Mouse (Mus musculus) monocyte, adult 2 months (primary cell): ENCODE results near the gene Ndufv3.

Experiments used
- DNase-seq, 2 experiments: peaks; one replicate each; pipeline ENCODE4 v3.0.0; 2022; ENCODE audit warnings: low spot score in 2 of 2, low read depth in 1 of 2

Gene Ndufv3

DNA sequence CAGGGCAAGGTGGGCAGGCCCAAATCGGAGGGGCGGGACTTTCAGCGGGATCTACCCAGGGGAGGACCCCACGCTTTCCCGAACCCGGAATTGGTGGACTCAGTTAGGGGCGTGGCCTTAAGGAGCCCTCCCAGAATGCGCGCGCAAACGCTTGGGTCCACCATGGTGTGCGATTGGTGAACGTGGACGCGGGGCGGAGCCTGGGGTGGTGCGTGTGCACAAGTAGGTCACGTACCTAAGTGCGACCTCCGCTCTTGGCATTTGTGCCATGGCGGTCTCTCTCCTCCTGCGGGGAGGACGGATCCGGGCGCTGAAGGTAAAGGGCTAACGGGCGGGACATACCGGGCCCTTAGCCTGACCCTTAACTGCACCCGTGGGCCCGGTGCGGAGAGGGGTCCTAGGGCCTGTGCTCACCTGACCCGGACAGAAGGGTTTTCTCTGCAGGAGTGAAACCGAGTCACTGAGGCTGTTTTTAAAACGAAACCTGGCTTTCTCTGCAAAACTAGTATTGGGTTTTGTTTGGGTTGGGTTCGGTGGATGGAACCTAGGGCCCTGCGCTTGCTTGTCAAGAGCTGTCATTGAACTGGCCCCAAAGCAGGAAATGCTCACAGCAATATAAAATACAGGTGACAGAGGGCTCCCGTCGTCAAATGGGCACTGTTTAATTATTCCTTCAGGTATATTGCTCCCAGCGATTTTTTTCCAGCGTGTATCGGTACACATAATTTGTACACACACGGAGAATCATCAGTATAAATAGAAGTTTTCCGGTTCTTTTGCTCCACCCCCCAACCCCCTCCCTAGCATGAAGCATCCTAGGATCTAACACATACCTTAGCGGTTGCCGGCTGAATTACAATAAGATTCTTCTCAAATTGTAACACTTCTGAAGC, at the start of gene Ndufv3, which contains the start of gene Wdr4:
Ndufv3 (plus strand) TSS at position 170 of the 893 bp plus-strand sequence.
Wdr4 (minus strand) TSS at position 35 of the 893 bp plus-strand sequence.
- DNase-seq = peak; percentile 97 to 98

DNA sequence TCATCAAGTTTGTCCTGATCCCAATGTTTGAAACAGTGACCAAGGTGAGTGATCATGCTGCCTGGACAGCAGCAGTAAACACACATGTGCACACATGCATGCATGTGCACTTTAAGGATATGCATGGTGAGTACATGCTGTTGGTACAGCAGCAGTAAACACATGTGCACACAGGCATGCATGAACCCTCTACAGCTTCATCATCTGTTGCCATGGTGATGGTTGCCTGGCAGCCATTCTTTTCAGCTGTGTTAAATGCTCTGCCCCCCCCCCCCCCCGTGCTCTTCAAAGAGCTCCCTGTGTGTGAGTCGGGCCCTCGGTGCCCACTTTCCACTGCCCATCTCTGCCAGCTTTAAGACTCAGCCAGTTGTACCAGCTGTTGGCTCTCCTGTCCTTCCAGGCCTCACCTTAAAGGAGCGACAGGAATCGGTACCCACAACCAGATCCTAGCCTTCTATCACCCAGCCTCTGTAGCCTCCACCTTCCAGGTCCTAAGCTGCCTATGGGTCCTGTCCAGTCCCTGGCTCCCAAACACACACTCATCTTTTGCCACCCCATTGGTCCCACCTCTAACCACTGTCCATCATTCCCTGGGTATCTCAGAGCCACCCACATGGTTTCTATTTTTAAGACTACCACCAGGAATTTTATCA, 49.0 kb upstream of the Ndufv3 start:
- no peak for DNase-seq

DNA sequence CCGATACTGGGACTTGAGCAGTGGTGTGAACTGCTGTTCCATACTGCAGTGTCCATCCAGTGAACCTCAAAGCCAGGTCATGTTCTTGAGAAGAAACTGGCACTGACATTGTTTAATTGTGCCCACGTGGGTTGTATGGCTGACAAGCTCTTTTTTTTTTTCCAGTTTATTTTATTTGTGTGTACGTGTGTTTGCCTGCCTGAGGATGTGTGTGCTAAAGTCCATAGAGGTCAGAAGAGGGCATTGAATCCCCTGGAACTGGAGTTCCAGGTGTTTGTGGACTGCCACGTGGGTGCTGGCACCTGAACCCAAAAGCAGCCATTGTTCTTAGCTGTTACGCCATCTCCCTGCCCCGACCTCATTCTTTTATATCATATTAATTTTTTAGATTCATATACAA, 45.5 kb upstream of the Ndufv3 start:
- no peak for DNase-seq

DNA sequence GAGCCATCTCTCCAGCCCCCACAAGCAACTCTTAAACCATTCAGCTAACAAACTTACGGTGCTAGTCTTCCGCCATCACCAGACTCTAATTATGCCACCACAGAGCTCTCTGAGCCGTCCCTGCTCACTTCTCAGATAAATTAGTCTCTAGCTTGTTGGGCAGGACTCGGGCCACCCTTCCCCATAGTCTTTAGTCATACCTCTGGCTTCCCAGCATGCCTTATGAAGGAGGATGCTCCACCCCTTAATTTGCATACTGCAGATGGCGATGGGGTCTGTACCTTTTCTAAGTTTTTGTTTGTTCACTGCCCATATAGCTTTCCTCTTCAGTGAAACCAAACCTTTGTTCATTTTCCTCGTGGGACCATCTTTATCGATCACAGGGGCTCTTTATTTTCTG, 41.3 kb upstream of the Ndufv3 start:
- no peak for DNase-seq

DNA sequence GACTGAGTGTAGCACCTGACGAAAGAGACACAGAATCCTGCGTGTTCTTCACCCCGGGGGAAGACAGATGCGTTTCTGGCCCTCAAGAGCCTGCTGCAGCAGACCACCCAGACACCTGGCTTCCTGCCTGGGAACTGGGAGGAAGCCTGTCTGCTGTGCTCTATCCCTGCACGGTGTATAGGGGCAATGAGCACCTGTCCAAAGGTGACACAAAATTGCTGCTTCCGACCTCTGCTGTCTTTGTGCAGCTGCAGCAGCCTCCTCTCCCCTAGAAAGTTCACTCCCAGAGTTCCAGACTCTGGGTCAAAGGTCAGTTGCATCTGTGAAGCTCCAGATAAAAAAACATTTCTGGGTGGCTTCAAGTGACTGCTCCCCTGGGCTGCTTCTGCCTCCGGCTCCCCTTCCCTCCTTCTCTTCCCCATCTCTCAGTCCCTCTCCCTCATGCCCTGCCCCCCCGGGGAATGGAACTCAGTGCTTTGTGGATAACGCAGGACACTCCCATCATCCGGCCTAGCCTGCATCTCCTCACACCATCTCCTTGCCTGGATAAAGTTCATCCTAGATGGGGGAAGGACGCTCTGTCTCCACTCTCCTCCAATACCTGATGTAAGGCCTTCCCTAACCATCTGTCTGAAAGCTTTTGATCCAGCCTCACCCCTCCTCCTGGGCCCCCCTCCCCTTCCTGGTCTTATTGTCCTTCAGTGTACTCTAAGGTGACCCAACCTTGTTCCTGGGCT, 40.6 kb upstream of the Ndufv3 start:
- no peak for DNase-seq

DNA sequence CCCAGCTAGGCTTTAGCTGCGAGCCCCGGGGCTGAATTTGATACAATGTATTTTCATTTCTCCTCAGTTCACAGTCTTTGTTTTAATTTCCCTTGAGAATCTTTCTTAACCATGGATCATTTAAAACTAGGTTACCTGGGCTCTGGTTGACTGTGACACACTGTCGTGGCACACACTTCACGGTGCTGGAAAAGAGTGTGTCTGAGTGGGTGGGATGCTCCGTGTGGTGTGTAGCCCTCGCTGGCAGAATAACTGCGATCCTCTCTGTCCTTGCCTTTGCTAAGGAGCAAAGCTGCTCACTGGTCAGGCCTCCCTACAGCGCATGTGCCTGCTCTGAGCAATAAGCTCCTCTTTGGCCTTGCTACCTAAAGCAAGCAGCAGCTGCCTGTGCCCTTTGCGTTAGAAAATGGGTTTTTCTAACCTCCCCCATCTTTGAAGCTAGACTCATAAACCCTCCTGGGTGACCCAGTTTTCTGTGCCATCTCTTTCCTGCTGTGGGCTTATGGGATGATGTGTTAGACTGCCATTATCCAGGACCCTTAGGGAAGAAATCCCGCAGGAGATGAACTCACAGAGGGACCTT, 33.2 kb upstream of the Ndufv3 start:
- no peak for DNase-seq

DNA sequence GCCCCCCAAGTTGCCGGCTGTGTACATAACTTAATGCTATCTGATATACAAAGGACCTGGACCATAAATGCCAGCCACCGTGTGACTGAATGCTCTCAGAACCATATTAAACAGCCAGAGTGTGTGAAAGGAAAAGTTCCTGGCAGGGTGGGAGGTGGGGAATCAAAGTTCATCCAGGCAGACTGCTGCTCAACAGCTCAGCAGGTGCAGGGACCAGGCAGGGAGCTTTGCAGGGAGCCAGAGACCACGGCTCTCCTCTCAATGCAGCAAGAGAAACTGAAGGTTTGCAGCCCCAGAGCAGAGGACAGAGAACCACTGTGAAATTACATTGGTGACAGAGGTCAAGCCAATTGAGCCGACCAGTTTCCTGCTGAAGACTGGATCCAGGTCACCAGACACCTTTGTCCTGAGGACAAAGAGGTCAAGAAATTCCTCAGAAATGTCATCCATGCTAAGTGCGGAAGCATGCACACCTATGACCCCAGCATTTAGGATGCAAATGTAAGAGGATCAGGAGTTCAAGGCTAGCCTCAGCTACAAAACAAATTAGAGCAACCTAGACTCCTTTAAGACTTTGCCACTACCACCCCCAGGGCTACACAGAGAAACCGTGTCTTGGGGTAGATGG, 32.4 kb upstream of the Ndufv3 start:
- no peak for DNase-seq

- DNase-seq = no peak
These were observed 28.6 kb upstream of the Ndufv3 start for GRCm38 (mm10) chr17:31491355-31491754.

GRCm38 (mm10) chr17:31492416-31492815, 27.5 kb upstream of the Ndufv3 start:
- peak; percentile 16 to 45 for DNase-seq

DNA sequence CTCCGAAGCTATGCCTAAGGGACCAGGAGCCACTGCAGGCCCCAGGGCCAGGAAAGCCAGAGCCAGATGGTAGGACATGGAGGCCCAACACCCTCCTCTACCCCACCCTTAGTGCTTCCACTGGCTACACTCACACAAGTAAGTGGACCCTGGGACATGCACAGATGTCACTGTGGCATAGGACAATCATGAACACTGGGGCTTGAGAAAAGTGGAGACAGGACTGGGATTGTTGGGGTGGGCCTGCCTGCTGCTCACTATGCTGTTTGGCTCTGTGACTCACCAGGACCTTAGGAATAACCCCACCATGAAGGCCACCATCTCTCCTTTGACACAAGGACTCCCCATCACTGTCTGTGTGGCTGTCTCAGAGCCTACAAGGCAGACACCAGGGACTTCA, 24.9 kb upstream of the Ndufv3 start:
- DNase-seq = no peak

DNA sequence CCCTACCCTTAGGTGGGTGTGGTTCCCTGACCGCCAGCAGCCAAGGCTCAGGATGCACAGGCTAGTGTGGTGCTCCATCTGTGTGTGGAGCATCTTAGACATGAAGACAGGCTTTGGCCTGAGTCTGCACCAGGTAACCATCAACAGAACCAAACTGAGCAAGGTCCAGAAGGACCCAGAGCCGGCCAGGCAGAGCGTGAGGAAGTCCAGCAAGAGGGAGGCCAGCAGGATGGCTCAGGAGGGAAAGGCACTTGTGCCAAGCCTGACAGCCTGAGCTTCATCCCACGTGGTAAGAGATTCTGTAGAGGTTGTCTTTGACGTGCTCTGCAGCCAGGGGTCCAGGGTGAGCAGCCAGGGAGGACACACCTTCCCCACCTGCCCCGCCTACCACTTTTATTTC, 22.2 kb upstream of the Ndufv3 start:
- DNase-seq = no peak

DNA sequence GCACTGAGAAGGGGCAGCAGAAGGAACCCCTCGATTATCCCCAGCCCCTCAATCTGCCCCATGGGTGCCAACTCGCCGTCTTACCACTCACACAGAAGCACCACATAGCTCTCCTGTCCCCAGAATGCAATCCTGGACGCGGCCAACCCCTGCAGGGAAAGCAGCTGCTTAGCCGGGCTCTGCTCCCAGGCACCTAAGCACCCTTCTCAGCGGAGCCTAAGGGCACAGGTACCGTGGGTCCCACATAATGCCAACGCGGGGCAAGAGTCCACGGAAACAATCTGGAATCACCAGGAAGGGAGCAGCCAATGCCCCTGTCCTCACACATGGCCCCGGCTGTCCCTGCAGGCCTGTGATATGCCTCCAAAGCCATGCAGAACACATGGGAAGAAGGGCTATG, 20.2 kb upstream of the Ndufv3 start:
- no peak for DNase-seq

GRCm38 (mm10) chr17:31500416-31500815, 19.5 kb upstream of the Ndufv3 start:
- no peak for DNase-seq

- no peak for DNase-seq
These were observed 19.0 kb upstream of the Ndufv3 start for GRCm38 (mm10) chr17:31500908-31501307.

DNA sequence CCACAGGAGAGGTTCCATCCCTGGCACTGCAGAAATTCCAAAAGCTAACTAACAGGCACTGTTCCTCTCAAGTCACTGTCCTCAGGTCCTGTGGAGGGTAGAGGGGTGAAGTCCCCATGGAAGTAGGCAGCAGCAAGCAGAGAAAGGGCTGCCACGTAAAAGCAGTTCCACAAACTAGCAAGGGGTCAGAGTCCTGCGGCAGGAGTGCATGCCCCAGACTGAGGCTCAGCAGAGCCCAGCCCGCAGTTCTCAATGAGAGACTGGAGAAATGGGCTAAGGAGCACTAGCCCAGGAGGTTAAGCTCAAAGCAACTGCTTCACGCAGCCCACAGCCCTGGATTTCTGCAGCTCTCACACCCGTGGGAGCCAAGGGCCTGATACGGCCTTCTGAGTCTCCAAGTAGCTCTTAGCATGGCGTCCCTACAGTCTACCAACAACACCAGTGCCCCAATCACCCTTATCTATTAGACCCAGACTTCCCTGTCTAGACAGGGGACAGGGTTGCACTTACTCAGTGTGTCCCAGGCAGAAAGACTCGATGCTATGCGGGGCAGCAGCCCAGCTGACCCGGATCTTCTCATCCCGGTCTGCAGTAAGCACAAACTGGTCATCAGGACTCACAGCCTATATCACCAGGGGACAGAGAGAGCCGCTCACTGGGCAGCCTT, 17.5 kb upstream of the Ndufv3 start:
- DNase-seq = no peak

DNA sequence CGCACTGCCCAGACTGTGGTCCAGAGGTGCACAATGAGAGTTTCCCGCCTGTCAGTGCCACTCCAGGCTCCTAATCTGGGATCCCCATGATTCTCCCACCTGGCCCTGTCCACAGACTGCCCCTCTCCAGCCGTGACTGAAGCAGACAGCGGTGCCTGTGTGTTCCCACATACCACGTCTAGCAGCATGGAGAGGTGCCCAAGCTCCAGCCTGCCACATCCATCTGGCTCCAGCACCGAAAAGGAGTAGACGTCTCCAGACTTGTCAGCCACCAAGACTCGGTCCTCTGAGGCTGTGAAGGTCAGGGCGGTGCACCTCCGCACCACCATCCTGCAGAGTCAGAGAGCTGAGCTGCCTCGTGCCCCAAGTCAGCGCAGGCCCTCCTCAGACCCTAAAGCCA, 16.6 kb upstream of the Ndufv3 start:
- DNase-seq = no peak

GRCm38 (mm10) chr17:31503936-31504335, 16.0 kb upstream of the Ndufv3 start:
- DNase-seq = no peak

DNA sequence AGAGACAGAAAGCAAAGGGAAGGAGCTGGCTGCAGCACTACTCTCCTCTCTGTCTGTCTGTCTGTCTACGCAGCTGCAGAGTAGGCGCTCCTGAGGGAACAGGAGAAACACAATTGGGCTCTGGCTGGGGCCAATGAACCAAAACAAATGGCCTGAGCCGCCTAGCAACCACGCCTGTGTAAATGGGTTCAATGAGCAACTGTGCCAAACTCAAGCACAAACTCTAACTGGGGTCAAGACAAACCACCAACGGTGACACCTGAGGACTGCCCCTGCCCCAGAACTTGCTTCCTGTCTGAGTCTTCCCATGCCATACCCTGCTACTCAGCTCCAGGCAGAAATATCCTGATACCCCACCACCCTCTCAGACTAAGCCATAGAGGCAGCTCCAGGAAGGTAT, 14.9 kb upstream of the Ndufv3 start:
- no peak for DNase-seq

- no peak for DNase-seq
These were observed 13.6 kb upstream of the Ndufv3 start for GRCm38 (mm10) chr17:31506282-31506681.

DNA sequence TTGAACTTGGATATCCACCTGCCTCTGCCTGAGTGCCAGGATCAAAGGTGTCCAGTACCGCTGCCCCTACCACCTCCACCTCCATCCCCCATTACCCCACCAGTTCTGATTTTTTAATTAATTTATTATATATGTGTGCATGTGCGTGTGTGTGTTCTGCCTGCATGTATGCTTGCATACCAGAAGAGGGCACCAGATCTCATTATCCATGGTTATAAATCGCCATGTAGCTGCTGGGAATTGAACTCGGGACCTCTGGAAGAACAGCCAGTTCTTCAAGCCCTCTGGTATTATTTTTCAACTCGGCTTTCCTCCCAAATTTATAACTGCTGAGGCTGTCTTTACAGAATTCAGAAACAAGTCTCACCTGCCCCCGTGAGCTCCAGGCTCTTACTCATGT, 9.0 kb upstream of the Ndufv3 start:
- DNase-seq = no peak
